Mouse (Mus musculus): Measurements from ENCODE around the gene Fam181a.

- TF ChIP-seq CTCF (IDR thresholded peaks at IDR 0.05; ENCODE audit: low read depth, low read length) (no peak), POLR2A (IDR thresholded peaks at IDR 0.05; ENCODE audit: insufficient read depth, low read length) (no peak), EP300 (IDR thresholded peaks at IDR 0.05; ENCODE audit: insufficient read depth, low read depth, low read length) (no peak)
Measured at GRCm38 (mm10) chr12:103281912-103282311, 28.9 kb upstream of the Fam181a start.
